In genomic region chr10:78581121-78581520, GRCm38 (mm10) we compare ENCODE assay signal across 37 mouse cellular contexts. TPM values are rescaled to one million over a fixed set of nuclear protein-coding genes. Genes with fewer than 3 reads are reported as not detected.
"Had no signal": no experiment of that assay in that cellular context is flagged by ENCODE, and none has a peak within 500 bp of the region (broad histone marks: within the 10 kb centered on the region; RNA-seq: fewer than 3 reads in every experiment).

No protein-coding gene starts in this region.

- H3K9me3 ChIP-seq: embryonic facial prominence, embryonic 10.5 days; embryonic facial prominence, embryonic 12.5 days; embryonic facial prominence, embryonic 13.5 days; embryonic facial prominence, embryonic 15.5 days; forebrain, embryonic 10.5 days; forebrain, embryonic 12.5 days; forebrain, embryonic 13.5 days; forebrain, embryonic 15.5 days had no signal

- H3K4me1 ChIP-seq: embryonic facial prominence, embryonic 10.5 days; embryonic facial prominence, embryonic 12.5 days; embryonic facial prominence, embryonic 13.5 days; forebrain, embryonic 10.5 days; forebrain, embryonic 12.5 days had no signal

- H3K27me3 ChIP-seq: embryonic facial prominence, embryonic 12.5 days; embryonic facial prominence, embryonic 13.5 days; embryonic facial prominence, embryonic 15.5 days; forebrain, embryonic 12.5 days; forebrain, embryonic 13.5 days; forebrain, embryonic 15.5 days had no signal

- DNase-seq: cerebellum, adult 2 months; cerebellum, adult 8-10 months; cerebellum, adult 9-10 months; cerebellum, postnatal 10 days; cerebellum, postnatal 14 days; cerebellum, postnatal 25 days; cerebellum, postnatal 36 days; embryo, embryonic 11 days; forebrain, postnatal 0 days; gastrocnemius, adult 2 months; gastrocnemius, postnatal 10 days; gastrocnemius, postnatal 14 days; gastrocnemius, postnatal 25 days; gastrocnemius, postnatal 36 days; heart, adult 18-20 months; heart, adult 2 months had no signal

- H3K4me3 ChIP-seq: embryonic facial prominence, embryonic 10.5 days; embryonic facial prominence, embryonic 12.5 days; embryonic facial prominence, embryonic 13.5 days; embryonic facial prominence, embryonic 15.5 days; erythroblast, embryonic 14.5 days; forebrain, embryonic 10.5 days; forebrain, embryonic 12.5 days; forebrain, embryonic 13.5 days; forebrain, embryonic 15.5 days; gastrocnemius, adult 2 months; heart, adult 2 months had no signal

- H3K27ac ChIP-seq: embryonic facial prominence, embryonic 10.5 days; embryonic facial prominence, embryonic 12.5 days; embryonic facial prominence, embryonic 13.5 days; embryonic facial prominence, embryonic 15.5 days; forebrain, embryonic 10.5 days; forebrain, embryonic 12.5 days; forebrain, embryonic 13.5 days; forebrain, embryonic 15.5 days; gastrocnemius, adult 2 months; heart, adult 2 months had no signal

RNA-seq across cellular contexts. Expression of gene Olfr1357, which starts 36.8 kb away (rescaled TPM):
- total RNA-seq: common myeloid progenitor, adult 5-6 weeks; forebrain, postnatal 0 days; gastrocnemius, adult 18-20 months; gastrocnemius, adult 2 months; gastrocnemius, adult 8-10 months; gastrocnemius, postnatal 10 days; gastrocnemius, postnatal 14 days; gastrocnemius, postnatal 25 days; gastrocnemius, postnatal 36 days; gastrocnemius, postnatal 4 days; granulocyte monocyte progenitor cell, adult 5-6 weeks; heart, adult 18-20 months; heart, adult 2 months; heart, adult 8-10 months had no signal
- polyA plus RNA-seq: cerebellum, adult 2 months; cortical plate, adult 2 months; embryonic facial prominence, embryonic 10.5 days; embryonic facial prominence, embryonic 11.5 days; embryonic facial prominence, embryonic 12.5 days; embryonic facial prominence, embryonic 13.5 days; erythroblast, embryonic 14.5 days; forebrain, embryonic 10.5 days; forebrain, embryonic 11.5 days; forebrain, embryonic 12.5 days; forebrain, embryonic 13.5 days; forebrain, embryonic 14.5 days; forebrain, embryonic 15.5 days; forebrain, embryonic 16.5 days; forebrain, postnatal 0 days; gonadal fat pad, adult 2 months; heart, adult 2 months had no signal
